Mouse (Mus musculus): ENCODE data around the gene Gm17428. TPM values are rescaled to one million over a fixed set of nuclear protein-coding genes. Genes with fewer than 3 reads are reported as not detected.
"Not testable (repeated sequence)": the region's sequence is repeated elsewhere in the genome, so short reads cannot be mapped to it uniquely, and the experiment has no call there.

Gm17428 gene
- not detected in 2 replicates for polyA plus RNA-seq (2012; rRNA removed)

DNA sequence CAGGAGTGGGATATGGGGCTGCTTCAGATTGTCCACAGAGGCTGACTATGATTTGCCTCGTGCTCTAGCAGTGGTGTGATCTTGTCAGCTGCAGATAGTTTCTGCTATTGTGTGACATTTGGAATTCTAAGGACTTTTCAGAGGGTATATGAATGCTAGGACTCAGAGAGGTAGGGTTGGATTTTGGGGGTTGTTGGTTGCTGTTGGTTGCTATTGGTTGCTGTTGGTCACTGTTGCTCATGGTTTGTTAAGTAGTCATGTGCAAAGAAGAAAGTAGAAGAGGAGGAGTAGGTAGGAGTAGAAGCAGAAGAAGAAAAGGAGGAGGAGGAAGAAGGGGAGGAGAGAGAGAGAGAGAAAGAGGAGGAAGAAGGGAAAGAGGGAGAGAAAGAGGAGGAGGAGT lies at the start of gene Gm17428:
Gm17428 (plus strand) TSS at position 301 of the 400 bp plus-strand sequence.
- DNase-seq (ENCODE audit: low spot score), result no peak

DNA sequence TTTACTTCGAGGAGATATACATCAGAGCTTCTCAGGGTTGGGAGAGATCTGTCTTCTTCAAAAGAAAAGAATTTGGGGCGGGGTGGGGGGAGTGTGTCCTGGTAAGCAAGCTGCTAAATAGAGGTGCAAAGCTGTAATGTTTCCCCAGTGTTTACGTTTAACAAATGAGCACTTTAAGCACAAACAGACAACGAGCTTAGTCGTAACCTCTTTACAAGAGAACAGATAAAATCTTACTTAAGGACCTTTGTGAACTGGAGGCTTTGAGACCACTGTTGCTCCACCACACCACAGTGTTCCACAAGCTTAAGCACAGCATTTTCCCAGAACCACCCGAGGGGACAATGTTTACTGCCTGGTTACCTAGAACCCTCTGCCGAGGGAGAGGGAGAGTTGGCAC lies 49.4 kb upstream of the Gm17428 start:
- DNase-seq (ENCODE audit: low spot score), result no peak

DNA sequence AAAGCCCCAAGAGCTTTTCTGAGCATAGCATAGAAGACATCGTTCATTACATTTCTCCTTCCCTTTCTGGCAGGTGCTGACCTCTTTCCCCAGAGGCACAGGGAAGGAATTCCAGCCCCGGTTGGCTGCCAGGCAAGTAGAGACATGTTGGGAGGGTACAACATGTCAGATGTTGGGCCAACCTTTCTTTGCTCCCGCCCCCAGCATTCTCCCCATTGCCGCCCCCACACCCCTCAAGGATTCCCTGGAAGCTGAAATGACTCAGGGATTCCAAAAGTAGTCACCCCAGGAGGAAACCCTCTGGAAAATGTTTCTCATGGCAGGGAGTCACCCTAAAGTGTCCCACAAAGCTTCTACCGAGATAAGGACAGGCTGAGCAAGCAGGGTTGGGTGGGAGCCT lies 46.9 kb upstream of the Gm17428 start:
- DNase-seq (ENCODE audit: low spot score), result no peak

DNA sequence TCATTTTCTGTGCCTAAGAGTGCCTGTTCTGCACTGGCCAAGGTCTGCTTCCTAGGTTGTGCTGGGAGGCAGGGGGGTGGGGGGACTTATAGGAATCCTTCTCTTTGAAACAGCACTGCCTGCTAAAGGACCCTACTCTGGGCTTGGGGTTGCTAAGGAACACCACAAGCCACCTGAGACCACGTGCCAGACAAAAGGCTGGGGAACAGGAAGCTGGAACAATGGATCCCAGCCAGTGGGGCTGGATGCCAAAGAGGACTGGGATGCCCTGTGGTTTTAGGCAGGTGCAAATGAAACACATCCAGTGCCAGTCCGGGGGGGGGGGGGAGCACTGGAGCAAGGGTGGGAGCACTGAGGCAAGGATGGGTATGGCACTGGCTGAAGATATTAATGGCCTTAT lies 46.3 kb upstream of the Gm17428 start:
- no peak for DNase-seq (ENCODE audit: low spot score)

GRCm38 (mm10) chr14:54932645-54933150 lies 44.0 kb upstream of the Gm17428 start, which contains the start of gene Il25:
Il25 (plus strand) TSS chr14:54932695.
- no peak for DNase-seq (ENCODE audit: low spot score)

- DNase-seq (ENCODE audit: low spot score), result no peak
Measured at GRCm38 (mm10) chr14:54935904-54936830, 40.6 kb upstream of the Gm17428 start, which contains the start of gene Cmtm5. Cmtm5 (plus strand) TSS chr14:54936261.

DNA sequence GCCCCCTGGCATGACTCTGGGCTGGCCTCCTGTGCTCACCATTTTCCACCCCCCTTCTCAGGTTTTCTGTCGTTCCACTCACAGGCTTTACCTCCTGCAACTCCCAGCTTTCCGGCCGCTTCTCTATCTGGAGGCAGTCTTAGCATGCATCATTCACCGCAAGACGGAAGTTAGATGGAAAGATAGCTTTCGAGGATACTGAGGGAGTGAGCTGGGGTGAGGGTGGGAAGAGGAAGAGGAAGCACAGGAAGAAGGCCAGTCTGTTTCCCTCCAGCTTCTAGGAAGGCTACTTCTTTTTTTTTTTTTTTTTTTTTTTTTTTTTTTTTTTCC lies 39.9 kb upstream of the Gm17428 start:
- DNase-seq (ENCODE audit: low spot score), result no peak

DNA sequence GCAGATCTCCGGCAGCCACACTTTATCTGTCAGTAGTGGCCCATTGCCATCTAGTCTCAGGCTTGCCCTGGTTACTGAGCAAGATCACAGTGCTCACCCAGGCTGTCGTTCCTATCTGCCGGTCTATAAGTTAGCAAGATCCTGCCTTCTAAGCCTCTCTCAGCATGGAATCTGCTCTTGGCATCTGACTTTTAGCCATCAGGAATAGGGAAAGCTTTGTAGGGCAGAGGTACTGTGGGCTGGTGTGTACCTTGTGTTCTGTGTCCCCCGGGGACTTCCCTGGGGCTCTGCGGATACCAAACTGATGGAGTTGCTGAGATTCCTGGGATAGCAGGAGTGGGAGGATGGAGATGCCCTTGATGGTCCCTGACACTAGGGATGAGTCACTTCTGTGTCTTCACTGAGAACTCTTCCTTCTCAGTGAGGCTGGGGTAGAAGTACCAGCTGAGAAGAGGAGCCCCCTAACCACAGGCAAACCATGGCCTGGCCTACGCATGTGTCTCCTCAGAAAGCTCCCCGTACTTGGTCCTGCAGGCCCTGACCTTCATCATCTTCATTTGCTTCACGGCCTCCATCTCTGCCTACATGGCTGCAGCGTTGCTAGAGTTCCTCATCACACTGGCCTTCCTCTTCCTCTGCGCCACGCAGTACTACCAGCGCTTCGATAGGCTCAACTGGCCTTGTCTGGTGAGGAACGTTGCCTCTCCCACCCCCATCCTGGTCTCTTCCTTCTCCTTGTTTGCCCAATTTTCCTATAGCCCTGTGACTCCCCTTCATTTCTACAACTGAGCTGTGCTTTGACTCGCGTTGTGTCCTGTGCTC lies 39.2 kb upstream of the Gm17428 start:
- no peak for DNase-seq (ENCODE audit: low spot score)

GRCm38 (mm10) chr14:54938431-54939219 lies 38.1 kb upstream of the Gm17428 start:
- no peak for DNase-seq (ENCODE audit: low spot score)

DNA sequence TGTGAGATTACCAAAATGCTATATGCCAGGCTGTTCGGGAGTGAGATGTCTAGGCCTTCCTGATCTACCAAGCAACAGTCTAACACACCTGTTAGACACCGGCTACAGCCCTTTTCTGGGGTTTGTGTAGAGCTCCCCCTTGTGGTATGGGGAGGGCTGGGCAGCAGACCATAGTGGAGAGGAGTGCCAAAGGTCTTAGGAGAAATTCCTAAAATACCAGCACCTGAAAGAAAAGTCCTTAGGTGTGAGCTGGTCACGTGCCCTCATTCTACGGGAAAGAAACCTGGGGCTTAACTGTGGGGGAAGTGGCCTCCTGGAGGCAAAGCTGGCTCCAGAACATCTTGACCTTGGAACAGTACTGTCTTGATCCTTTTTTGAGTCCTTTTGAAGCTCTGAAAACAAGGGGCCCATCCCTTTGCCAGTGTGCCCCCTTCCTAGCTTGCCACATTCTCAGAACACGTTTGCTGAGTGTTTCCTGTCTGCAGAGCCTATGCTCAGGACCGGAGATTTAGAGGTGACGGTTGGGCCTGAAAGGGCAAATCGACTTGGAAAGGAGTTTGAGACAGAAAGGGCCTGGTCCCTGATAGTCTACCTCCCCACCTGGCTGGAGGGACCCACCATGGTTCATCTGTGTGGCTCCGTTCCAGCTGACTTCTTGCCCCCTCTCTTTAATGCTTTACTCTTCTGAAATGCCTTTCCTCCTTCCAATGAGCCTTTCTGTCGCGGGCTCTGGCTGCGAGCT lies 37.1 kb upstream of the Gm17428 start:
- DNase-seq (ENCODE audit: low spot score), result no peak

- no peak for DNase-seq (ENCODE audit: low spot score)
Measured at GRCm38 (mm10) chr14:54940176-54940530, 36.6 kb upstream of the Gm17428 start.

- DNase-seq (ENCODE audit: low spot score), result no peak
Measured at GRCm38 (mm10) chr14:54941024-54941978, 35.4 kb upstream of the Gm17428 start.

DNA sequence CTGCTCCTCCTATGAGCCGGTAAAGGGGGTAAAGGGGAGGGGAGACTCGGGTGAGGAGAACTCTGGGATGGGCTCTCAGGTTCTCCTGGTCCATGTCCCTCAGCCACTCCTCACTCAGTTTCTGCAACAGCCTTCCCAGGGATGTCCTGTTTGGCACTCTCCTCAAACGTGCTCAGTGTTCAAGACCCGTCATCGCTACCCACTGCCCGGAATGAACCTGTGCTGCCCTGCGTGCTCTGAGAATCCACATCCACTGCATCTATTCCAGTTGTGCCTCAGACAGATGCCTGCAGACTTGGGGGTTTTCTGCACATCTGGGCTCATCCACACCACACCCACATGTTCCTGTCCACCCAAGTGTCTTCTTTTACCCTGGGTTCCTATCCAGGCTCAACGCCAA lies 34.3 kb upstream of the Gm17428 start:
- DNase-seq (ENCODE audit: low spot score), result no peak

DNA sequence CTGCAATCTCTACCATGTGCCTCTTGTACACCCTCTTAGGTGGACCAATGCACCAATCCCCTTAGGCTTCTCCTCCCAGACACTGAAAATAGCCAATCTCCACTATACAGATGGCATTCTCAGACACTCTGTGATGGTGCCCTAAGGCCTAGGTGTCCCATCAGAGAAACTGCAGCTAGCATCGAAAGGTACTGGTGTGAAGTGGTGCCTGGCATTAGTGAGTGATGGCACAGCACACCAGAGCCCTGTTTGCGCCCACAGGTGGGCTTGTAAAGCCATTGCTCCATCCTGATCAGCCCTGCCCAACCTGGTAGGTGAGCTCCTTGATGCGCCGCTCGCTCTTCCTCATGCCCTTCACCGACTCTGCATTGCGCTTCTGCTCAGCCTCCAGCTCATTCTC lies 32.8 kb upstream of the Gm17428 start:
- DNase-seq (ENCODE audit: low spot score), result no peak

DNA sequence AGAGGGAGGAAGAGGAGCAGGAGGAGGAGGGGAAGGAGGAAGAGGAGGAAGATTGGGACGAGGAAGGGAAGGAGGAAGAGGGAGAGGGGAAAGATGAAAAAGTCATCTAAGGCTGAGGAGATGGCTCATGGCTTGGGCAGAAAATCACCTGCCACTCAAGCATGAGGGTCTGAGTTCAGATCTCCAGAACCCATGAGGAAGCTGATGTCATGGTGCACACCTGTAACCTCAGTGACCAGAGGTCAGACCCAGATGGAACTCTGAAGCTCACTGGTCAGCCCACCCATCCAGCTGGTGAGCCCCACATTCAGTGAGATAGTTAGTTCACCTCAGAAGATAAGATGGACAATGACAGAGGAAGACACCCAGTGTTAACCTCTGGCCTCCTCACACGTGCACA lies 31.8 kb upstream of the Gm17428 start:
- no peak for DNase-seq (ENCODE audit: low spot score)

DNA sequence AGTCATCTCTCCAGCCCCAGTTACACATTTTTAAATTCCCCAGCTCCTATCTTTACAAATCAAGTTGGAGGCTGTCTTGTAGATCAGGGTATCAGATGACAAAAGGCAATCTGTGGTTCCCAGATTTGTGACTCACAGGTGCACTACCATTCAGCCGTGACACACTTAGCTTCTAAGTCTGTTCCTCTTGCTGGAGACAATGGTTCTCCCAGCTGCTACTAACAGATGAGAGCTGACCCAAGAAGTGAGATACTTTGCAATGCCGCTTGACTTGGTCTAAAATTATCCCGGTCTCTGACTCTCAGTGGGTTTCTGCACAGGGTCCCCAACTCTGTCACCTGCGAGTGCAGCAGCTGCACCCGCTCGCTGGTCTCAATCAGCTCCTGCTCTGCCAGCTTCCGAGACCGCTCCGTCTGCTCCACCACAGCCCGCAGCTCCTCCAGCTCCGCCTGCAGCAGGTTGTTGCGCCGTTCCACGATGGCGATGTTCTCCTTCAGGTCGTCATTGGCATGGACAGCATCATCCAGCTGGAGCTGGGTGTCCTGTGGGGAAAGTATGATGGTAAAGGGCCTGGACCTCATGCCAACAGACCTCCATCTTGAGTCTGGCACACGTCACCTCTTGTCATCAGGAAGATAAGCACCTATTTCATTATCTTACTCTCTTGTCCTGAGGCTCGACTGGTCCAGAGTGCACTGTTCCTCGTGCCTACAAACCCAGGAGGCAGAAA lies 30.6 kb upstream of the Gm17428 start:
- no peak for DNase-seq (ENCODE audit: low spot score)

DNA sequence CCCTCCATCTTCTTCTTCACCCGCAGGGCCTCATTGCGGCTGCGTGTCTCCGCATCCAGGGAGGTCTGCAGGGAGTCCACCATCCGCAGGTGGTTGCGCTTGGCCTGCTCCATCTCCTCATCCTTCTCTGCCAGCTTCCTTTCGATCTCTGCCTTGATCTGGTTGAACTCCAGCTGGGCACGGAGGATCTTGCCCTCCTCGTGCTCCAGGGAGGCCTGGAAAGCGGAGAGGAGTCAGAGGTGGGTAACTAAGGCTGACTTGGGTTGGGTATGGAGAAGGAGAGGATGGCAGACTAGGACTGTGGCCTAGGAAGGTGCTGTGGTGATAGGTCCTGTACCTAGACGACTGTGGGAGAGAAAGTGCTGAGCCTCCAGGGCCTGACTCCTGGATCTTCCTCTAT lies 29.7 kb upstream of the Gm17428 start:
- DNase-seq (ENCODE audit: low spot score), result not testable (repeated sequence)

- no peak for DNase-seq (ENCODE audit: low spot score)
Measured at GRCm38 (mm10) chr14:54948781-54949180, 28.0 kb upstream of the Gm17428 start.

GRCm38 (mm10) chr14:54950493-54950892 lies 26.2 kb upstream of the Gm17428 start:
- no peak for DNase-seq (ENCODE audit: low spot score)
